Mouse (Mus musculus): ENCODE data around the gene H60b. TPM values are rescaled to one million over a fixed set of nuclear protein-coding genes. Genes with fewer than 3 reads are reported as not detected.
A peak's percentile ranks its signal among the peaks of the same experiment; 100 is the strongest.
"Not testable (repeated sequence)": the region's sequence is repeated elsewhere in the genome, so short reads cannot be mapped to it uniquely, and the experiment has no call there.

H60b gene
- total and polyA plus RNA-seq, 2 experiments from 2014 or later = 0.15 to 1.0 TPM

- WGBS = under 1% methylated on average over 45 of the region's 50 CpGs
- no peak for TF ChIP-seq CTCF (IDR thresholded peaks at IDR 0.05; ENCODE audit: low read depth)
- DNase-seq = peak; percentile 16
- Histone ChIP-seq H3K9me3 (ENCODE audit: low read length) (no peaks in the 10 kb centered on the region), H3K27ac (ENCODE audit: low read depth, low read length) (no peak overlapping the region), H3K4me1 (ENCODE audit: insufficient read depth) (0 out of 2 replicates have a peak, but pooled peaks cover 7% of the 10 kb centered on the region), H3K4me2 (ENCODE audit: low read depth) (peak overlapping the region; percentile 68), H3K9ac (no peak overlapping the region), H3K27me3 (ENCODE audit: insufficient read depth, low read length) (peaks cover 10% of the 10 kb centered on the region), H3K4me3 (ENCODE audit: low read depth, low read length) (no peak overlapping the region), H3K36me3 (ENCODE audit: insufficient read depth) (no peaks in the 10 kb centered on the region)
- ATAC-seq = no peak
Observed at GRCm38 (mm10) chr10:22149691-22150465, 8.5 kb upstream of the H60b start.

- no peak for TF ChIP-seq CTCF (IDR thresholded peaks at IDR 0.05; ENCODE audit: low read depth)
- Histone ChIP-seq H3K4me2 (ENCODE audit: low read depth) (0 out of 2 replicates have a peak overlapping the region, but pooled peaks have one; percentile 68), H3K27me3 (ENCODE audit: insufficient read depth, low read length) (peaks cover 17% of the 10 kb centered on the region), H3K36me3 (ENCODE audit: insufficient read depth) (no peaks in the 10 kb centered on the region), H3K4me3 (ENCODE audit: low read depth, low read length) (no peak overlapping the region), H3K27ac (ENCODE audit: low read depth, low read length) (no peak overlapping the region), H3K9ac (no peak overlapping the region), H3K9me3 (ENCODE audit: low read length) (no peaks in the 10 kb centered on the region), H3K4me1 (ENCODE audit: insufficient read depth) (0 out of 2 replicates have a peak, but pooled peaks cover 7% of the 10 kb centered on the region)
- DNase-seq (peak; percentile 11), ATAC-seq (no peak; the same call in 1 of the 2 replicates)
- under 1% methylated on average over 27 of the region's 27 CpGs for WGBS
Observed at GRCm38 (mm10) chr10:22150593-22150992, 7.8 kb upstream of the H60b start.

GRCm38 (mm10) chr10:22151056-22151862, 7.1 kb upstream of the H60b start:
- H3K4me1 ChIP-seq (ENCODE audit: insufficient read depth); H3K36me3 ChIP-seq (ENCODE audit: insufficient read depth); H3K9me3 ChIP-seq (ENCODE audit: low read length); H3K4me3 ChIP-seq (ENCODE audit: low read depth, low read length); H3K27ac ChIP-seq (ENCODE audit: low read depth, low read length); H3K4me2 ChIP-seq (ENCODE audit: low read depth); DNase-seq; H3K9ac ChIP-seq: not testable (repeated sequence)
- WGBS = under 1% methylated on average over 54 of the region's 55 CpGs
- ATAC-seq = peak; percentile 10; the same call in 1 of the 2 replicates
- peaks cover 24% of the 10 kb centered on the region for H3K27me3 ChIP-seq (ENCODE audit: insufficient read depth, low read length)

GRCm38 (mm10) chr10:22151863-22152640, 6.3 kb upstream of the H60b start:
- peak; percentile 72 for DNase-seq
- not testable (repeated sequence) for H3K4me1 ChIP-seq (ENCODE audit: insufficient read depth); H3K36me3 ChIP-seq (ENCODE audit: insufficient read depth); H3K27ac ChIP-seq (ENCODE audit: low read depth, low read length); ATAC-seq; H3K9me3 ChIP-seq (ENCODE audit: low read length); H3K4me2 ChIP-seq (ENCODE audit: low read depth); H3K9ac ChIP-seq; H3K4me3 ChIP-seq (ENCODE audit: low read depth, low read length)
- peaks cover 32% of the 10 kb centered on the region for H3K27me3 ChIP-seq (ENCODE audit: insufficient read depth, low read length)
- WGBS = 3% methylated on average over 11 of the region's 11 CpGs

- not testable (repeated sequence) for H3K4me1 ChIP-seq (ENCODE audit: insufficient read depth); H3K9me3 ChIP-seq (ENCODE audit: low read length); H3K9ac ChIP-seq; H3K4me2 ChIP-seq (ENCODE audit: low read depth); H3K4me3 ChIP-seq (ENCODE audit: low read depth, low read length); ATAC-seq; H3K36me3 ChIP-seq (ENCODE audit: insufficient read depth); H3K27ac ChIP-seq (ENCODE audit: low read depth, low read length)
- DNase-seq = peak; percentile 31
- peaks cover 34% of the 10 kb centered on the region for H3K27me3 ChIP-seq (ENCODE audit: insufficient read depth, low read length)
- WGBS = 4% methylated on average over 7 of the region's 7 CpGs
Observed at GRCm38 (mm10) chr10:22153147-22153690, 5.2 kb upstream of the H60b start.

GRCm38 (mm10) chr10:22154127-22154526, 4.3 kb upstream of the H60b start:
- H3K4me1 ChIP-seq (ENCODE audit: insufficient read depth); H3K27ac ChIP-seq (ENCODE audit: low read depth, low read length); DNase-seq; H3K9me3 ChIP-seq (ENCODE audit: low read length); H3K9ac ChIP-seq; H3K4me3 ChIP-seq (ENCODE audit: low read depth, low read length); ATAC-seq; H3K36me3 ChIP-seq (ENCODE audit: insufficient read depth): not testable (repeated sequence)
- peaks cover 39% of the 10 kb centered on the region for H3K27me3 ChIP-seq (ENCODE audit: insufficient read depth, low read length)
- WGBS = 2% methylated on average over 38 of the region's 38 CpGs
- peak overlapping the region; percentile 37 for H3K4me2 ChIP-seq (ENCODE audit: low read depth)

All from forebrain, postnatal 0 days (tissue).